Mouse (Mus musculus) myocyte (in vitro differentiated cells): ENCODE measurements at regions not wholly inside any gene's neighbourhood (a gene's known extent, or its start where the extent isn't known, plus 50 kb on each side); places are given as distances from the start of the nearest gene placed in this dataset.

Experiments
- CEBPB ChIP-seq: IDR thresholded peaks from 2 replicates; pipeline ENCODE4 v1.6.1; 2011; ENCODE audit warnings: mild to moderate bottlenecking, moderate library complexity; ENCODE audit not compliant: poor library complexity, insufficient read depth, severe bottlenecking
- E2F4 ChIP-seq: IDR thresholded peaks from one replicate; pipeline ENCODE4 v1.6.1; 2011; ENCODE audit warnings: mild to moderate bottlenecking, control low read depth, moderate library complexity; ENCODE audit not compliant: insufficient read depth
- MAX ChIP-seq: IDR thresholded peaks from one replicate; pipeline ENCODE4 v1.6.1; 2011; ENCODE audit warnings: low read depth, mild to moderate bottlenecking, control low read depth
- MYOD1 ChIP-seq, 3 experiments: IDR thresholded peaks; one replicate each; pipeline ENCODE4 v1.6.1; 2011; ENCODE audit warnings: control low read depth in 2 of 3, low read depth in 2 of 3, mild to moderate bottlenecking in 2 of 3, moderate library complexity in 1 of 3; ENCODE audit not compliant: insufficient read length in 2 of 3, control insufficient read depth in 1 of 3
- MYOG ChIP-seq, 3 experiments: IDR thresholded peaks; one replicate each; pipeline ENCODE4 v1.6.1; 2011; ENCODE audit warnings: control low read depth in 2 of 3, low read depth in 2 of 3, mild to moderate bottlenecking in 2 of 3; ENCODE audit not compliant: insufficient read length in 2 of 3, control insufficient read depth in 1 of 3, insufficient read depth in 1 of 3
- POLR2A ChIP-seq: IDR thresholded peaks from one replicate; pipeline ENCODE4 v1.6.1; 2011; ENCODE audit warnings: low read depth, mild to moderate bottlenecking, control low read depth, moderate library complexity; ENCODE audit not compliant: insufficient read length
- POLR2AphosphoS2 ChIP-seq: IDR thresholded peaks from one replicate; pipeline ENCODE4 v1.6.1; 2011; ENCODE audit warnings: low read depth, control low read depth; ENCODE audit not compliant: insufficient read length
- SRF ChIP-seq: IDR thresholded peaks from one replicate; pipeline ENCODE4 v1.6.1; 2011; ENCODE audit warnings: low read depth; ENCODE audit not compliant: control insufficient read depth, insufficient read length
- TCF12 ChIP-seq: IDR thresholded peaks from one replicate; pipeline ENCODE4 v1.6.1; 2011; ENCODE audit warnings: mild to moderate bottlenecking, control low read depth; ENCODE audit not compliant: poor library complexity, insufficient read depth, severe bottlenecking
- USF1 ChIP-seq: IDR thresholded peaks from one replicate; pipeline ENCODE4 v1.6.1; 2011; ENCODE audit warnings: low read depth, mild to moderate bottlenecking, control low read depth, moderate library complexity

DNA sequence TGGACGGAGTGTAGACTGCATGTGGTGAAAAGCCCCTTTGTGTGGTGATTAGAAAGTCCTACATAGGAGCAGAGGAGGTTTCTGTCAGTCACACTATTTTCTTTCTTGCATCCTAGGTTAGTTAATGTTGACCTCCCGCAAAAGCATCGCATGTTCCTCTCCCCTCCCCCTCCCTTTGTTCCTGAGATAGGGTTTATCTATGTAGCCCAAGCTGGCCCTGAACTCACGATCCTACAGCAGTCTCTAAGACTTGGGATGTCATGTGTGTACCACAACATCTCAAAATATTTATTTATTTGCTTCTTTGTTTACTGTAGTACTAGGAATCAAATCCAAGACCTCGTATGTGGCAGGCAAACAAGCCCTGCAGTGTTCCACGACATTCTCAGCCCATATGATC lies 116.2 kb upstream of the Serp2 start:
- no peak for TF ChIP-seq MAX
- TF ChIP-seq POLR2A = no peak
- TF ChIP-seq POLR2AphosphoS2 = no peak
- TF ChIP-seq E2F4 = no peak
- no peak for TF ChIP-seq SRF
- TF ChIP-seq USF1 = no peak
- TF ChIP-seq MYOD1 (IDR thresholded peaks at IDR 0.05; ENCODE audit: control insufficient read depth in 1 of 3, insufficient read length in 2 of 3, low read depth in 2 of 3) = no peak
- TF ChIP-seq MYOG (IDR thresholded peaks at IDR 0.05; ENCODE audit: control insufficient read depth in 1 of 3, insufficient read depth in 1 of 3, insufficient read length in 2 of 3, low read depth in 2 of 3) = no peak
- no peak for TF ChIP-seq TCF12
- TF ChIP-seq CEBPB = no peak
